Mouse (Mus musculus) hindbrain, embryonic 11.5 days (tissue): ENCODE data around the gene Csf2. TPM values are rescaled to one million over a fixed set of nuclear protein-coding genes. Genes with fewer than 3 reads are reported as not detected.

Experiments
- ATAC-seq: fragments of 200-750 bp; cut with Nextera tagmentation; 2 replicates; pipeline ENCODE4 v1.8.0; 2017; ENCODE audit warnings: mild to moderate bottlenecking, moderate TSS enrichment, moderate library complexity; ENCODE audit not compliant: low FRiP score
- DNase-seq: peaks from one replicate; pipeline ENCODE4 v3.0.0-alpha.2; 2015; ENCODE audit warnings: low spot score
- H3K27ac ChIP-seq: fragments of 300-500 bp; sonication (generic); 2 replicates; pipeline ENCODE4 v1.5.1; 2014; ENCODE audit warnings: mild to moderate bottlenecking, low read depth, low read length
- H3K27me3 ChIP-seq: fragments of 300-500 bp; sonication (generic); 2 replicates; pipeline ENCODE4 v1.6.1; 2014; ENCODE audit warnings: mild to moderate bottlenecking, low read length, moderate library complexity, mixed read lengths; ENCODE audit not compliant: control insufficient read depth, insufficient read depth
- H3K36me3 ChIP-seq: fragments of 300-500 bp; sonication (generic); 2 replicates; pipeline ENCODE4 v1.6.1; 2014; ENCODE audit warnings: mild to moderate bottlenecking, low read length, moderate library complexity, mixed read lengths; ENCODE audit not compliant: control insufficient read depth, insufficient read depth
- H3K4me1 ChIP-seq: fragments of 300-500 bp; sonication (generic); replicated peaks from 2 replicates; pipeline ENCODE4 v1.6.1; 2014; ENCODE audit warnings: low read length, mixed read lengths; ENCODE audit not compliant: control insufficient read depth, insufficient read depth
- H3K4me2 ChIP-seq: fragments of 300-500 bp; sonication (generic); replicated peaks from 2 replicates; pipeline ENCODE4 v1.6.1; 2014; ENCODE audit warnings: mild to moderate bottlenecking, low read depth, low read length
- H3K4me3 ChIP-seq: fragments of 300-500 bp; sonication (generic); 2 replicates; pipeline ENCODE4 v1.5.1; 2014; ENCODE audit warnings: low read depth, low read length
- H3K9ac ChIP-seq: fragments of 300-500 bp; sonication (generic); 2 replicates; pipeline ENCODE4 v1.6.1; 2014; ENCODE audit warnings: low read depth, low read length
- H3K9me3 ChIP-seq: fragments of 300-500 bp; sonication (generic); 2 replicates; pipeline ENCODE4 v1.6.1; 2016; ENCODE audit warnings: low read length; ENCODE audit not compliant: control insufficient read depth
- WGBS: fragments of 180-500 bp; shearing (Covaris S2); extraction: QIAGEN DNeasy Blood & Tissue Kit; methylation state at CpG from one replicate; pipeline ENCODE4 v1.1.7; 2014; 5-methylcytosine and 5-hydroxymethylcytosine counted together
- polyA plus RNA-seq: library from polyadenylated mRNA; unstranded; fragments of >200 nt; fragmentation: Nextera tagmentation; extraction: Ambion mirVana; gene quantifications from 2 replicates; pipeline ENCODE4 v1.2.1, GENCODE M21; 2014

Gene Csf2
- polyA plus RNA-seq, 1 experiment from 2014 or later = not detected

- DNase-seq (no peak), ATAC-seq (no peak)
- H3K9ac ChIP-seq = no peak overlapping the region
- no peak overlapping the region for H3K4me2 ChIP-seq
- no peak overlapping the region for H3K27ac ChIP-seq
- H3K9me3 ChIP-seq = no peaks in the 10 kb centered on the region
- WGBS = 87% methylated on average over 2 of the region's 2 CpGs
- no peaks in the 10 kb centered on the region for H3K27me3 ChIP-seq
- no peaks in the 10 kb centered on the region for H3K36me3 ChIP-seq
- no peaks in the 10 kb centered on the region for H3K4me1 ChIP-seq
- no peak overlapping the region for H3K4me3 ChIP-seq
Observed at GRCm38 (mm10) chr11:54204781-54205180, 44.7 kb downstream of the Csf2 start.

GRCm38 (mm10) chr11:54203162-54203561 lies 46.3 kb downstream of the Csf2 start:
- no peaks in the 10 kb centered on the region for H3K27me3 ChIP-seq

GRCm38 (mm10) chr11:54201881-54202685 lies 47.4 kb downstream of the Csf2 start:
- WGBS = 81% methylated on average over 3 of the region's 3 CpGs
- Histone ChIP-seq H3K4me2 (no peak overlapping the region), H3K9me3 (no peaks in the 10 kb centered on the region), H3K4me1 (no peaks in the 10 kb centered on the region), H3K4me3 (no peak overlapping the region), H3K27me3 (no peaks in the 10 kb centered on the region), H3K36me3 (no peaks in the 10 kb centered on the region), H3K27ac (no peak overlapping the region), H3K9ac (no peak overlapping the region)
- ATAC-seq = no peak
- no peak for DNase-seq

More at GRCm38 (mm10) chr11:54203162-54203561, 46.3 kb downstream of the Csf2 start:
- H3K9me3 ChIP-seq = no peaks in the 10 kb centered on the region
- ATAC-seq (no peak), DNase-seq (no peak)
- H3K36me3 ChIP-seq = no peaks in the 10 kb centered on the region
- no peak overlapping the region for H3K9ac ChIP-seq
- no peak overlapping the region for H3K27ac ChIP-seq
- H3K4me2 ChIP-seq = no peak overlapping the region
- H3K4me1 ChIP-seq = no peaks in the 10 kb centered on the region
- H3K4me3 ChIP-seq = no peak overlapping the region
- 82% methylated on average over 2 of the region's 2 CpGs for WGBS

- Histone ChIP-seq H3K9ac (no peak overlapping the region), H3K27me3 (no peaks in the 10 kb centered on the region), H3K4me1 (no peaks in the 10 kb centered on the region), H3K4me3 (no peak overlapping the region), H3K9me3 (no peaks in the 10 kb centered on the region), H3K36me3 (no peaks in the 10 kb centered on the region), H3K4me2 (no peak overlapping the region), H3K27ac (no peak overlapping the region)
- no peak for DNase-seq
- ATAC-seq = no peak
- 85% methylated on average over 5 of the region's 5 CpGs for WGBS
Observed at GRCm38 (mm10) chr11:54201287-54201773, 48.1 kb downstream of the Csf2 start.

Other genes starting within 250 kb of the Csf2 start
- gene Slc22a4, start 221.6 kb downstream of the Csf2 start, polyA plus RNA-seq = 1.2 and 1.6 TPM in 2 replicates
- gene Pdlim4, start 180.7 kb downstream of the Csf2 start, polyA plus RNA-seq = 46.4 and 49.3 TPM in 2 replicates
- 18.2 and 20.3 TPM in 2 replicates for gene P4ha2, start 149.6 kb downstream of the Csf2 start, polyA plus RNA-seq
- not detected in 2 replicates for gene Il3, start 17.6 kb upstream of the Csf2 start, polyA plus RNA-seq
- gene Acsl6, start 54.1 kb upstream of the Csf2 start, polyA plus RNA-seq = 15.6 and 16.8 TPM in 2 replicates
- not detected in 2 replicates for gene Meikin, start 121.0 kb upstream of the Csf2 start, polyA plus RNA-seq
- 14.5 TPM in 2 replicates for gene Fnip1, start 188.5 kb upstream of the Csf2 start, polyA plus RNA-seq